Mouse (Mus musculus) forebrain, embryonic 16.5 days (tissue): Measurements from ENCODE around the gene 4930544D05Rik. TPM values are rescaled to one million over a fixed set of nuclear protein-coding genes. Genes with fewer than 3 reads are reported as not detected.

Source experiments
- ATAC-seq: fragments of 200-750 bp; cut with Nextera tagmentation; 2 replicates; pipeline ENCODE4 v1.8.0; 2017; ENCODE audit warnings: mild to moderate bottlenecking, moderate library complexity
- H3K27ac ChIP-seq: fragments of 300-500 bp; sonication (generic); 2 replicates; pipeline ENCODE4 v1.5.1; 2014; ENCODE audit warnings: low read length, control low read depth
- H3K27me3 ChIP-seq: fragments of 300-500 bp; sonication (generic); replicated peaks from 2 replicates; pipeline ENCODE4 v1.6.1; 2014; ENCODE audit warnings: low read length; ENCODE audit not compliant: control insufficient read depth, insufficient read depth
- H3K36me3 ChIP-seq: fragments of 300-500 bp; sonication (generic); 2 replicates; pipeline ENCODE4 v1.6.1; 2014; ENCODE audit not compliant: control insufficient read depth, insufficient read depth
- H3K4me1 ChIP-seq: fragments of 300-500 bp; sonication (generic); replicated peaks from 2 replicates; pipeline ENCODE4 v1.6.1; 2014; ENCODE audit warnings: low read length; ENCODE audit not compliant: control insufficient read depth, insufficient read depth
- H3K4me2 ChIP-seq: fragments of 300-500 bp; sonication (generic); 2 replicates; pipeline ENCODE4 v1.6.1; 2014; ENCODE audit warnings: mild to moderate bottlenecking, low read length, control low read depth
- H3K4me3 ChIP-seq: fragments of 300-500 bp; sonication (generic); replicated peaks from 2 replicates; pipeline ENCODE4 v1.5.1; 2014; ENCODE audit warnings: mild to moderate bottlenecking, low read length, control low read depth
- H3K9ac ChIP-seq: fragments of 300-500 bp; sonication (generic); replicated peaks from 2 replicates; pipeline ENCODE4 v1.6.1; 2014; ENCODE audit warnings: low read depth, low read length, control low read depth
- H3K9me3 ChIP-seq: fragments of 300-500 bp; sonication (generic); 2 replicates; pipeline ENCODE4 v1.6.1; 2016; ENCODE audit warnings: low read length; ENCODE audit not compliant: control insufficient read depth
- WGBS: fragments of 180-500 bp; shearing (Covaris S2); extraction: QIAGEN DNeasy Blood & Tissue Kit; methylation state at CpG from one replicate; pipeline ENCODE4 v1.1.7; 2014; 5-methylcytosine and 5-hydroxymethylcytosine counted together
- polyA plus RNA-seq: library from polyadenylated mRNA; unstranded; fragments of >200 nt; fragmentation: Nextera tagmentation; extraction: Ambion mirVana; gene quantifications from 2 replicates; pipeline ENCODE4 v1.2.1, GENCODE M21; 2015

4930544D05Rik gene
- polyA plus RNA-seq, 1 experiment from 2014 or later = not detected

DNA sequence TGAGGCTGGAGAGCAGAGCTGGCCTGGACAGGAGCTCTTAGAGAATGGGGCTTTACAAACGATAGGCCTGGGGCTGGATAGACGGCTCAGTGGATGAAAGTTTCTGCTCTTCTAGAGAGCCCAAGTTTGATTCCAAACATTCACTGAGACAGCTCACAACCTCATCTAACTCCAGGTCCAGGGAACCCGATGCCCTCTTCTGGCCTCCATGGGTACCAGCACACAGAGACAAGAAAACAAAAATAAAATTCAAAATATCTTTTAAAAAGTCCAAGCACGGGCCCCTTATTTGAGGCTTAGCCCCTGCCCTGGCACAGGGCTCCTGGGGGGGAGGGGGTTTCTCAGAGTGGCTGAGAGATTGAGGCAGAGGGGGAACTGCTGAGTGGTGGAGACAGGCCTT is 4.9 kb upstream of the 4930544D05Rik start:
- Histone ChIP-seq H3K9me3 (no peaks in the 10 kb centered on the region), H3K36me3 (peaks cover 39% of the 10 kb centered on the region), H3K4me1 (peaks cover 6% of the 10 kb centered on the region), H3K27ac (no peak overlapping the region), H3K27me3 (no peaks in the 10 kb centered on the region), H3K4me2 (no peak overlapping the region), H3K4me3 (no peak overlapping the region), H3K9ac (no peak overlapping the region)
- WGBS = 91% methylated on average over 4 of the region's 4 CpGs
- ATAC-seq = no peak

DNA sequence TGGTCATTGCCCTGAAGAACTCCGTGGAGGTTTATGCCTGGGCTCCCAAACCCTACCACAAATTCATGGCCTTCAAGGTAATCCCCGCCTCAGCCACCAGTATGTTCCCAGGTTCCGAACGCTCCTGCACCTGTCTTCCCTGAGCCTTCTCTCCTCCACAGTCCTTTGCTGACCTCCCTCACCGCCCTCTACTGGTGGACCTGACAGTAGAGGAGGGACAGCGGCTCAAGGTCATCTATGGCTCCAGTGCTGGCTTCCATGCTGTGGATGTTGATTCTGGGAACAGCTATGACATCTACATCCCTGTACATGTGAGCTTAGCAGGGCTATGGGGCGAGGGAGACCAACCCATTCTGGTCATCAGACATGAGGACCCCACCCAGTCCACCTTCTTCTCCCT is 3.1 kb upstream of the 4930544D05Rik start:
- WGBS = 86% methylated on average over 7 of the region's 7 CpGs
- H3K4me2 ChIP-seq = no peak overlapping the region
- no peak overlapping the region for H3K27ac ChIP-seq
- no peaks in the 10 kb centered on the region for H3K27me3 ChIP-seq
- ATAC-seq = no peak
- peaks cover 31% of the 10 kb centered on the region for H3K36me3 ChIP-seq
- peaks cover 6% of the 10 kb centered on the region for H3K4me1 ChIP-seq
- H3K9ac ChIP-seq = no peak overlapping the region
- no peak overlapping the region for H3K4me3 ChIP-seq
- no peaks in the 10 kb centered on the region for H3K9me3 ChIP-seq

DNA sequence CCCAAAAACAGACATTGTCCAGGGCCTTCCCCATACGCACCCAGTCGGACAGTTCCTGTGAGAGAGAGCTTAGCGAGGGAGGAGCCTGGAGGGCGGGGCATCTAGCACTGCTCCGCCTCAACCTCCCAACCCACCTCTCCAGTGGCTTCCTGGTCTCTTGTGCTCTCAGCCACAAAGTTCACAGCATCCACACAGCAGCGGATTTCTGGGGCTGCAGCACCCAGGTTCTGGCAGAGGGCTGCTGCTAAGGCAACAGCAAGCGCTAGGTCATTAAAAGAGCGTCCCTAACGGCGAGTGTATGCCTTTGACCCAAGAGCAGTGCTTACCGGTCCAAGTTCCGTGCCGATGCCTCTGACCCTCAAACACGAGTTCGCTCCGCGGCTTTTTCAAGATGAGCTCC is 574 bp upstream of the 4930544D05Rik start:
- H3K36me3 ChIP-seq = peaks cover 15% of the 10 kb centered on the region
- H3K4me2 ChIP-seq = peak overlapping the region; percentile 50
- peak overlapping the region; percentile 41; the same call in 1 of the 2 replicates for H3K9ac ChIP-seq
- WGBS = 2% methylated on average over 17 of the region's 17 CpGs
- H3K27ac ChIP-seq = no peak overlapping the region
- peaks cover 6% of the 10 kb centered on the region for H3K4me1 ChIP-seq
- H3K4me3 ChIP-seq = peak overlapping the region; percentile 22
- H3K9me3 ChIP-seq = no peaks in the 10 kb centered on the region
- peak; percentile 50; the same call in 1 of the 2 replicates for ATAC-seq
- no peaks in the 10 kb centered on the region for H3K27me3 ChIP-seq

DNA sequence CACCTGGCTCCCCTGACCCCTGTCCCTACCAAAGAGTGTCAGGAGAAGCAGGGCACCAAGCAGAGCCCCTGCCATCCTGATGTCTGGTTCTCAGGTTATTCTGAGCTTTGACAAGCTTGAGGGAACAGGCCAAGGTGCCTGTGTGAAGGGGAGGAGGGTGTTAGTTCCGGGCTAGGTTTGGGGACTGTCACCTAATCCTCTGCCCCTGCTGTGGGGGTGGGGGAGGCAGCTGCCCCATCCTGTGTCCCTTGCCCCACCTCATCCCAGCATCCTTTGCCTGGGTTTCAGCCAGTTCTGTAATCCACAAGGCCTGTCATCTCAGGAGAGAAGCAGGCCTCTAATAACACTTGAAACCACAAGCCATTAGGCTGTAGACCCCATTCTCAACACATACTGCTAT is 3.5 kb downstream of the 4930544D05Rik start, which contains the start of gene Chrne:
Gene Chrne, minus strand, starts transcription at position 116 of the 400 bp plus-strand sequence.
- 36% methylated on average over 1 of the region's 1 CpGs for WGBS
- Histone ChIP-seq H3K36me3 (no peaks in the 10 kb centered on the region), H3K9ac (no peak within 1 kb of the TSS), H3K27me3 (no peaks in the 10 kb centered on the region), H3K9me3 (no peaks in the 10 kb centered on the region), H3K4me3 (no peak within 1 kb of the TSS), H3K4me1 (peaks cover 6% of the 10 kb centered on the region), H3K27ac (no peak within 1 kb of the TSS), H3K4me2 (no peak within 1 kb of the TSS)
- ATAC-seq = no peak

DNA sequence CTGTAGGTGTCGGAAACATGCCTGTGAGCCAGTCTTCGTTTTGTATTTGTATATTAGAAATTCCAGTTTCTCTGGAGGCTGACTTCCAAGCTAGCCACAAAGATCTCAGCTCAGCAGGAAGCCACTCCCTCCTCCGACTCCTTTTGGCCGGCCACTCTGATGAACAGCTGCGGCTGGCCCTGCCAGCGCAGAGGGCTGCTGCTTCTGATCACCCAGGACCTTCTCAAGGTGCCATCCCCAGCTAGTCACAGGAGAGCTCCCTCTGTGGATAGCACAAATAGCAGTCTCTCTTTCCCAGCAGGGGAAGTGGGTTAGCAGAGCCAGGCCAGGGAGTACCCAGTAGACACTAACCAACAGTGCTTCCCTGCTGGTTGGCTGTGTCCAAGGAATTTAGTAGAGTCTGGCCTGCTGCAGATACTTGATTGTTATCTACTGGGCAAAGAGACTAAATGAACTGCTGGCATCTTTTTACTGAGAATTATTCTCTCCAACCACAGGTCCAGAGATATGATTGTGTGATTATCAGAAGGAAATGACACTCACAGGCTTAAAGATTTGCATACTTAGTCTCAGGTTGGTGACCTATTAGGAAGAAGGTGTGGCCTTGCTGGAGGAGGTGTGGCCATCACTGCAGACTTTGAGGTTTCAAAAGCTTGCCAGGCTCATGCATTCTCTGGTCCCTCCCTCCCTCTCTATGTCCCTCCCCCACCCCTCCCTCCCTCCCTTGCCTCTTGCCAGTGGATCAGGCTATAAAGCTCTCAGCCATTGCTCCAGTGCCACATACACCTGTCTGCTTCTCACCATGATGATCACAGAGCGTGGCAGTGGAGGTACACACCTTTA is 6.5 kb downstream of the 4930544D05Rik start:
- no peak overlapping the region for H3K4me2 ChIP-seq
- WGBS = 44% methylated on average over 7 of the region's 7 CpGs
- H3K27me3 ChIP-seq = no peaks in the 10 kb centered on the region
- no peak for ATAC-seq
- H3K36me3 ChIP-seq = no peaks in the 10 kb centered on the region
- H3K4me1 ChIP-seq = no peaks in the 10 kb centered on the region
- H3K4me3 ChIP-seq = no peak overlapping the region
- no peaks in the 10 kb centered on the region for H3K9me3 ChIP-seq
- H3K9ac ChIP-seq = no peak overlapping the region
- no peak overlapping the region for H3K27ac ChIP-seq

DNA sequence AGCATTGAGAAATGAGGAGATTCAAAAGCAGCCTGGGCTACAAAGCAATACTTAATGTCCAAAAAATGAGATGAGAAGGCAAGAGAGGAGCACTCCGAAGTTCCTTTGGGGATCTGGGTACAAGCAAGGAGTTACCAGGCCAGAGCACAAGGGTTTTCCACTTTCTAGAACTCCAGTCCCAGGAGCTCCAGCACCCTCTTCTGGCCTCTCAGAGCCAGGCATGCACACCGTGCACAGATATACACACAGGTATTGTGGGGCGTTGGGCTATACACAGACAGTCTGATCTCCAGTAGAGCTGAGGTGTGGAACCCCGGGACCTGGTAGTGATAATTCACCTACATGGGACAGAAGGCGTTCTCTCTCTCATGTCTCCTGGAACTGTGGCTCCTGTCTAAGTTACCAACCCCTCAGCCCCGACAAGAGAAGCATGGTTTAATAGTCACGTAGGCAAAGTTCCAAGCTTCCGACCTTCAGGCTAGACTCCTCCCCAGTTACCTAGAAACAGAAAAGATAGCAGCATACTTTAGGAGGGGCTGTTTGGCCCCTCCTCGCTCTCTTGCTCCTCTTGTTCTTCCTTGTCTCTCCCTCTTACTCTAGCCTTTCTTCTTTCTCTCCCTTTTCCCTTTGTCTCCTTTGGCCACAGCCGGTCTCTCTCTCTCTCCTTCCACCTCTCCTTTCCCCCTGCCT is 7.5 kb downstream of the 4930544D05Rik start:
- no peak overlapping the region for H3K4me2 ChIP-seq

DNA sequence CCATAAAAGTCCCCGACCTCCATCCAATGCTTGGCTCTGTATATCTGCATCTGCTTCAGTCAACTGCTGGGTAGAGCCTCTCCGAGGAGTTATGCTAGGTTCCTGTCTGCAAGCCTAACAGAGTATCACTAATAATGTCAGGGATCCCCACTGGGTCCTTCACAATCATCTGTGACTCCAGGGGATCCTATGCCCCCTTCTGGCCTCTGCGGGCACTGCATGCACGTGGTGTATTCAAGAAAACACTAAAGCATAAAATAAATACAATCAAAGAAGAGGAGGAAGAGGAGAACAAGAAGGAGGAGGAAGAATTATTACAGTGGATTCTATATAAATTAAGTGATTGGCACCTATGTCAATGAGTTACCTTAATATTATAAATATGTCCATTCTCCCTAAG is 9.8 kb downstream of the 4930544D05Rik start:
- WGBS = 46% methylated on average over 4 of the region's 4 CpGs
- no peak for ATAC-seq

More for the DNA sequence above, 7.5 kb downstream of the 4930544D05Rik start:
- Histone ChIP-seq H3K27ac (no peak overlapping the region), H3K27me3 (no peaks in the 10 kb centered on the region), H3K9me3 (no peaks in the 10 kb centered on the region), H3K36me3 (no peaks in the 10 kb centered on the region), H3K4me1 (no peaks in the 10 kb centered on the region), H3K4me3 (no peak overlapping the region), H3K9ac (no peak overlapping the region)
- WGBS = 80% methylated on average over 10 of the region's 10 CpGs
- ATAC-seq = no peak

DNA sequence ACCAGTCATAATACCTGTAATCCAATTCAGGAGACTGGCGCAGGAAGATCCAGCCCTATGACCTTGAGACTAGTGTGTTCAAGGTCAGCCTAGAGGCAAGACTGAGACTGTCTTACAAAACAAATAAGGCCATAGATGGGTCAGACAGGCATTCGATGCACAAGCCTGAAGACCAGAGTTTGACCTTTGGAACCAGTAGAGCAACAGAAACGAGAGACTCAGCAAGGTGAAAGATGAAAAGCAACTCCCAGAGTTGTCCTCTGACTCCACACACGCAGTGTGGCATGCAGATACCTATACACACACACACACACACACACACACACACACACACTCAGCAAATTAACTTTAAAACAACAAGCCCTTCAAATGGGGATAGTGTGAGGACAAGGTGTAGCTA is 11.2 kb downstream of the 4930544D05Rik start:
- no peaks in the 10 kb centered on the region for H3K9me3 ChIP-seq
- H3K27ac ChIP-seq = no peak overlapping the region
- ATAC-seq = no peak
- no peak overlapping the region for H3K4me3 ChIP-seq
- no peaks in the 10 kb centered on the region for H3K36me3 ChIP-seq
- no peaks in the 10 kb centered on the region for H3K4me1 ChIP-seq
- H3K9ac ChIP-seq = no peak overlapping the region
- 72% methylated on average over 4 of the region's 4 CpGs for WGBS
- no peak overlapping the region for H3K4me2 ChIP-seq
- H3K27me3 ChIP-seq = no peaks in the 10 kb centered on the region

More for the DNA sequence above, 9.8 kb downstream of the 4930544D05Rik start:
- H3K4me2 ChIP-seq = no peak overlapping the region
- H3K4me1 ChIP-seq = no peaks in the 10 kb centered on the region
- no peaks in the 10 kb centered on the region for H3K36me3 ChIP-seq
- H3K9me3 ChIP-seq = no peaks in the 10 kb centered on the region
- H3K9ac ChIP-seq = no peak overlapping the region
- H3K27ac ChIP-seq = no peak overlapping the region
- no peaks in the 10 kb centered on the region for H3K27me3 ChIP-seq
- no peak overlapping the region for H3K4me3 ChIP-seq

DNA sequence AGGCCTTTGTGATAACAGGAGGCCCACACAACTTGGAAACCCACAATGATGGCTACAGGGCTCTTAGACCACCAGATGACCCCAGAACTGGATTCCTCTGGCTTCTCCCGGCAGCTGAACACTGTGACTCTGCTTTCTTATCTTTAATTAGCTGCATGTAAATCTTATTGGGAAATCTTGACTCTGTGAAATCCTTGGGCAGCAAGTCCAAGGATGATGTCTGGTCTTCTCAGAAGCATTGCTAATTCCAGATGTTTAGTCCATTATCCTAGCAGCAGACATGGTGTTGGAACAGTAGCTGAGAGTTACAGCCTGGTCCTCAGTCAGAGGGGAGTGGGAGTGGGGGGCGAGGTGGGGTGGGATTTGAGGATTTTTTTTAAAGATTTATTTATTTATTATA is 12.8 kb downstream of the 4930544D05Rik start:
- no peak overlapping the region for H3K27ac ChIP-seq

More for the DNA sequence above, 12.8 kb downstream of the 4930544D05Rik start:
- H3K36me3 ChIP-seq = no peaks in the 10 kb centered on the region
- no peaks in the 10 kb centered on the region for H3K27me3 ChIP-seq
- WGBS = 77% methylated on average over 2 of the region's 2 CpGs
- H3K9ac ChIP-seq = no peak overlapping the region
- no peak for ATAC-seq
- H3K4me1 ChIP-seq = no peaks in the 10 kb centered on the region
- H3K4me2 ChIP-seq = no peak overlapping the region
- H3K4me3 ChIP-seq = no peak overlapping the region
- no peaks in the 10 kb centered on the region for H3K9me3 ChIP-seq
